Mouse (Mus musculus) urinary bladder, postnatal 10 days (tissue): ENCODE measurements around the gene Upp1.
"Not testable (repeated sequence)": the region's sequence is repeated elsewhere in the genome, so short reads cannot be mapped to it uniquely, and the experiment has no call there.

Experiments
- DNase-seq: peaks from one replicate; pipeline ENCODE4 v3.0.0; 2022; ENCODE audit warnings: low spot score

The Upp1 gene

GRCm38 (mm10) chr11:9118050-9118420 lies at the start of gene Upp1:
Gene Upp1, plus strand, starts transcription at chr11:9118103.
- no peak for DNase-seq

- DNase-seq, result no peak
Observed at GRCm38 (mm10) chr11:9076444-9076843, 41.5 kb upstream of the Upp1 start.

- no peak for DNase-seq
Observed at GRCm38 (mm10) chr11:9113189-9113588, 4.7 kb upstream of the Upp1 start.

- no peak for DNase-seq
Observed at GRCm38 (mm10) chr11:9115367-9116120, 2.4 kb upstream of the Upp1 start.

GRCm38 (mm10) chr11:9116121-9116520 lies 1.8 kb upstream of the Upp1 start:
- DNase-seq, result no peak

DNA sequence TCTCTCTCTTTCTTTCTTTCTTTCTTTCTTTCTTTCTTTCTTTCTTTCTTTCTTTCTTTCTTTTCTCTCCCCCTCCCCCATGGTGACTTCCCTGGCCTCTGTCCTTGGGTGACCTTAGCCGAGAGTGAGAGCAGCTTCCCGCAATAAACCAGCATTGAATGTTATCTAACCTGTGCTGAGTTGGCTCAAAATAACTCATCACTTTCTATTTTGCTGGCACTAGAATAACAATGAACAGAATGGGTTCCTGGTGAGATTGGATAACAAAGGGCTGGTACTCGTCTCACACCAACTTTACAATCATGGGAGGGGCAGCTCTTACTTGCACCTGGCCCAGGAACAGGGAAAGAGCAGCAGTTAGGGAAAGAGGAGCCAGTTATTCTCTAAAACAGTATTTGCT lies 987 bp upstream of the Upp1 start:
- DNase-seq, result no peak

GRCm38 (mm10) chr11:9117358-9118049 lies 399 bp upstream of the Upp1 start:
- DNase-seq, result no peak

GRCm38 (mm10) chr11:9118421-9119121 lies 668 bp downstream of the Upp1 start:
- no peak for DNase-seq

DNA sequence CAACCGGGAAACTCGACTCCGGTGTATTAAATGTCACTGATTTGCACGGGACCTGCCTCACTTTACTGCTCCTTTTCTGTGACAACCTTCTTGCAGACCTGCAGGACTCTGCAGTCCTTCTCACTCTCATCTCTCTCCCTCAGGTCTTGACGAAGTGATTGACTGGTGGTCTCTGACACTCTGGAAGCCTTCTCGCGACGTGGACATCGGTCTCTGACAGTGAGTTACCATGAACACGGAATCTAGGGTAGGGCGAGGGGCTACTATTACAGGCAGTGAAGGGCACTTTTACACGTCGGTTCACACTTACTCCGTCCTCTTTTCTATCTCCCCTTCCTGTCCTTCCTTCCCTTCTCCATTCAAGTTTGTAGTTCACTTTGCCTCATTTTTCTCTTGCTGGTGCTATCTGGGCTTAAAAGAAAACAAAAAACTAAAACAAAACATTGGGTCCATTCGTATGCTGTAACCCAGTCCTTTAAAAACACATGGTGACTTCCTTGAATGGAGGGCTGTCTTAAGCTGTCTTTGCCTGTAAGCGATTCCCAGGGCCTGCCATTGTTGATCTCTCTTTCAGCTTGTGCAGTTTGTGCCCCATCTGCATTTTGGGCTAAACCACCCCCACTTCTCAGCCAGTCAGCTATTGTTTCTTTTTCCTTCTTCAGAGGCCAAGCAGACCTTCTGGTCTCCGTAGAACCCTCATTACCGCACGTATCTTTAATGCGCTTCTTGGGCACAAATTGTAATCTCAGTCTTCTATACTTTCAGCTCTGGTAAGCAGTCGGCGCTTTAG lies 1.5 kb downstream of the Upp1 start:
- DNase-seq, result no peak

DNA sequence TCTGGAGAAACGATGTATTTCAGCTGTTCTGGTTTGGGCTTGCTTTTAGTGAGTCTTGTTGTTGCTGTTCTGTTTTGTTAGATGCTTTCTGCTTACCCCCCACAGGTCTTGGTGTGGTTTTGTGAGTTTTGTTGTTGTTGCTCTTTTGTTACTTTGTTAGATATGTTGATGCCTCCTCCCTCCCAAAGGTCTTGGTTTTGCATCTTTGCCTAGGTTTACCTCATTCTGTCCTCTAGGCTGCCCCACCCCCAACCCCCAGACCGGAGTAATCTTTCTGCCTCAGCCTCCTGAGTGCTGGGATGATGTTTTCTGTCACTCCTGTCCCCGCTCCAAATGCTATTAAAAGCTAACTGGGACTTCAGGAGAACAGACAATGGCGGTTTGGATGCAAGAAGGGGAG lies 4.4 kb downstream of the Upp1 start:
- DNase-seq, result no peak

DNA sequence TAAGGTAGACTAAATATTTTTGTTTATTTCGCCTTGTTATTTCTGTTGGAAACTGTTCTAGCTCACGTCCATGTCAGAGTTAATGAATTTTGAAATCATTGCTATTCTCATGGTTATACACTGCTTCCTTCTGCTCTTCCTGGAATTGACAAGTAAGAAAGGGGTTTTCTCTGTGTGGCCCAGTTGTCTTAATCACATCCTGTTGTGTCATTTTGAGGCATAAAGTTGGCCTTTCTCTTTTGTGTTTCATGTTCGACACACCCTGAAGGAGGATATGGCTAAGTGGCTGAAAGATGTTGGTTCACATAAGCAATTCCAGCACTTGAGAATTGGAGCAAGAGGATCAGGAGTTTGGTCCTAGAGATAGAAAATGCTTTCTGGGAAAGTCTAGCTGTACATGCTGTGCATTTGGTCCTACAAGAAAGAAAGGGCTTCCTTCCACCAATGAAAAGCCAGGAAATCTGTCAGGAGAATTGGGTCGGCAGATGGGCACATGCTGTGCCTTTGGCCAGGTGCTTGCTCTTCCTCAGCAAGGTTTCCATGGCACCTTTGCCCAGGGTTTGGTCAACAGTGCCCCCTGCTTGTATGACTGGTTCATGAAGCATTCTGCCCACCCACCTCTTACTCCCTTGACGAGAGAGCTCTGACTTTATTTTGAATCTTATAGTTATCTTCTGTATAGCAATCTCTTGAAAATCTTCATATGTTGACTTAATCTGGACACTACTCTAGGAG lies 8.6 kb downstream of the Upp1 start:
- DNase-seq, result no peak

GRCm38 (mm10) chr11:9128110-9128509 lies 10.2 kb downstream of the Upp1 start:
- DNase-seq, result no peak

DNA sequence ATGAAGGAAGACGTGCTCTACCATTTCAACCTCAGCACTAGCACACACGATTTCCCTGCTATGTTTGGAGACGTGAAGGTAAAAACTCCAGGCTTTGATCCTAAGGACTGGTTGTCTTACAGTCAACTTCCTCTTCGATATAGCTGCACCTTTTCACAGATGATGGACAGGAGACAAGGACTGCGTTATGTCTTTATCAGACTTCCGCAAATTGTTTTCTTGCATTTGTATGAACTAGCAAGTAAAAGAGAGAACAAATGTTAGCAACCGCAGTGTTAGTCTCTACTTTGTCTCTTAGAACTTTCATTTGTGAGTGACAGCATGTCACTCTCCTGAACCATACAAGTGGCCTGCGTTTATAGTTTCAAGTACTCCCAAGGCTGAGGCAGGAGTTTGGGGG lies 11.6 kb downstream of the Upp1 start:
- no peak for DNase-seq

GRCm38 (mm10) chr11:9131688-9132087 lies 13.8 kb downstream of the Upp1 start:
- DNase-seq, result no peak

DNA sequence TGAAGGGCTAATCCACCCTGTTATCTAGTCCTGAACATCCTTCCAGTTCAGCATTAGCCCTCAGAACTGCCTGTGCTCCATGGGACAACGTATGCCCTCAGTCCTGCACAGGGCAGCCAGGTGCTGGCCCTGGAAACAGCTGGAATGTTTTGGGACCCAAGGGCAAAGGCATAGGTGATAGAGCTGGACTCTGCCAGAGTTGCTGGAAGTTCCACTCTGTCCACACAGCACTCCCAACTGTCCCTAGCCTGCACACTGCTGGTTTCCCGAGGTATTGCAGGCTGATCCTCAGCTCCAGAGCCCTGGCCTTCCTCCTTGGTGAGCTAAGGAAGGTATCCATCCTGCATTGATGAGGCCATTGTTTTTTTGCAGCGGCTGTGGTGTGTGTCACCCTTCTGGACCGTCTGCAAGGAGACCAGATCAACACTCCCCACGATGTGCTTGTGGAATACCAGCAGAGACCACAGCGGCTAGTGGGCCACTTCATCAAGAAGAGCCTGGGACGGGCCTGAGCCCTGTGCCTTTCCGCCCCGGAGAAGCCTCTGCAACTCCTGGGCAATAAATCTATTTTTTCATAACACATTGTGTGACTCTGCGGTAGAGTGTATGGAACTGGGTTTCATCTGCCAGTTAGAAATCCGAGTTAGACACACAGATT lies 17.8 kb downstream of the Upp1 start:
- DNase-seq, result no peak

DNA sequence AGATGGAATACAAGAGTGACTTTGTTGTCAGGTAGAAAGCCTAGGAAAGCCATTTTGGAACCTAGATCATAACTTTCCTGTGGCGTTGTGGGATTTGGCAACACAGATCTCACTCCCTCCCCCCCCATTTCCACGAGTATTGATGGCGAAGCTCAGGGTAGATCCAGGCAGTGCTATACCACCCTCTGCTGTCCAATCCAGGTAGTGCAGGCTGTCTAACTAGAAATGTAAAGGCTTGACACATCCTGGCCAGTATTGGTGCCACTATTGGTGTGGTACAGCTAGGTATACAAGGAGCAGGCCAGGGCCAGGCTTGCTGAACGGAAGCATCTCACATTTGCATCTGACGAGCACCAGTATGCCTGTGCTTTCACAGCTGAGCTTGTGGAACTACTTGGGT lies 18.6 kb downstream of the Upp1 start:
- peak; percentile 34 for DNase-seq

- DNase-seq, result no peak
Observed at GRCm38 (mm10) chr11:9145113-9145512, 27.2 kb downstream of the Upp1 start.

DNA sequence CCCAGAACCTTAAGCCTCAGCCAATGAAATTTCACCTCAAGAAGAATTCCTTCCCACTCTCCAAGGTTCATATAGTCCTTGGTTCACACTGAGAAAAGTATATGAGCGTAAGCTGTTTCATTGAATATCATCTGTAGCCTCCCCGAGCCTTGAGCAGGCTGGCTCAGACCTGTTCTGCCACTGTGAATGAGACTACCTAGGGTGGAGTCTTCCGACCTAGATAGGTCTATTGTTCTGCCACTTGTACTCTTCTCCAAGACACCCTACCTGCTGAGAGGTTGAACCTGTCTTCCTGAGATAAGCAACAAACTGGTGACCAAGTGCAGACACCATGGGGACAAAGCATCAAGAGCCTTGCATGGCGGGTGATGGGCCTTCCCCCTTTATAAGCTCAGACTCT lies 28.2 kb downstream of the Upp1 start:
- DNase-seq, result no peak

DNA sequence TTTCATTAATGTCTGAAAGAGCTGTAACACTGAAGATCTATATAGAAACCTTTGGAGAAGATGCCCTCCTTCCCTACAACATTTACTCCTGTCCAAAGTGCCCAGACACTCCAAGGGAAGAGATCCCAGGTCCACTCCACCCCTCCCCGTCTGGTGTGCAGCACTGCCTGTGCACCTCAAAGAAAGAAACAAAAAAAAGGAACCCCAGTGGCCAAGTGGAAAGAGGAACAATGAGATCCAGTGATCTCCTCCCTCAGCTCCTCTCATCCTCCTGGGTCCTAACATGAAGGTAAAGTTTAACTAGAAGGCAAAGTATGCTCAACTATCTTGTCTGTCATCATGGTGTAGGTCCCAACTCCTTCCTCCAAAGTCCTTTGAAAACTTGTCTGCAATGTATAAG lies 28.8 kb downstream of the Upp1 start:
- DNase-seq, result no peak

- no peak for DNase-seq
Observed at GRCm38 (mm10) chr11:9148206-9148605, 30.3 kb downstream of the Upp1 start.

DNA sequence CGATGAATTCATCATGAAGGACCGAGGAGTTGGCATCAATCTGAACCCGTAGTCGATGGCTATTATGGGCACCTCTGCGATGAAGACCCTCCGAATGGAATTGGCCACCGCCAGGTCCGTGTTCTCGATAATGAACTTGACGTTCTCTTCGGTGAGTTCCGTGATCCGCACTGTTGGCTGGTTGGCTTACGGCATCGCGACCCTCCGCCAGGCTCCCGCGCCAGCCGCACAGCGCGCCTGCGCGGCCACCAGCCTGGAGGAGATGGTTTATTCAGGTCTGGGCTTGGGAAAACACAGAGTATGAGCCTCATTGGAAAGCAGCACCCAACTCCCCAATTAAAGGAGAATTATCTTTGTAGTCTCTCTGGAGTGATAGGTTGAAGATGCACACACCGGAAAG lies 32.5 kb downstream of the Upp1 start:
- not testable (repeated sequence) for DNase-seq
